Mouse (Mus musculus) limb, embryonic 12.5 days (tissue): ENCODE data around the gene Eef1a2. TPM values are rescaled to one million over a fixed set of nuclear protein-coding genes. Genes with fewer than 3 reads are reported as not detected.
"Not testable (repeated sequence)": the region's sequence is repeated elsewhere in the genome, so short reads cannot be mapped to it uniquely, and the experiment has no call there.

ENCODE experiments used
- ATAC-seq: fragments of 200-750 bp; cut with Nextera tagmentation; 2 replicates; pipeline ENCODE4 v1.8.0; 2017; ENCODE audit warnings: low read depth, moderate TSS enrichment; ENCODE audit not compliant: insufficient number of reproducible peaks, insufficient read depth, low FRiP score, low TSS enrichment
- H3K27ac ChIP-seq: fragments of 300-500 bp; sonication (generic); 2 replicates; pipeline ENCODE4 v1.5.1; 2016; ENCODE audit warnings: mild to moderate bottlenecking, moderate library complexity
- H3K27me3 ChIP-seq: fragments of 300-500 bp; sonication (generic); 2 replicates; pipeline ENCODE4 v1.6.1; 2016; ENCODE audit warnings: mild to moderate bottlenecking, moderate library complexity
- H3K36me3 ChIP-seq: fragments of 300-500 bp; sonication (generic); 2 replicates; pipeline ENCODE4 v1.6.1; 2016; ENCODE audit warnings: mild to moderate bottlenecking, moderate library complexity
- H3K4me1 ChIP-seq: fragments of 300-500 bp; sonication (generic); replicated peaks from 2 replicates; pipeline ENCODE4 v1.6.1; 2016
- H3K4me2 ChIP-seq: fragments of 300-500 bp; sonication (generic); 2 replicates; pipeline ENCODE4 v1.6.1; 2016; ENCODE audit warnings: mild to moderate bottlenecking, moderate library complexity
- H3K4me3 ChIP-seq: fragments of 300-500 bp; sonication (generic); replicated peaks from 2 replicates; pipeline ENCODE4 v1.5.1; 2016; ENCODE audit warnings: mild to moderate bottlenecking
- H3K9ac ChIP-seq: fragments of 300-500 bp; sonication (generic); replicated peaks from 2 replicates; pipeline ENCODE4 v1.6.1; 2016; ENCODE audit warnings: mild to moderate bottlenecking, moderate library complexity
- H3K9me3 ChIP-seq: fragments of 300-500 bp; sonication (generic); 2 replicates; pipeline ENCODE4 v1.6.1; 2016; ENCODE audit warnings: mild to moderate bottlenecking, moderate library complexity
- WGBS: fragments of 180-500 bp; shearing (Covaris S2); methylation state at CpG from one replicate; pipeline ENCODE4 v1.1.7; 2016; 5-methylcytosine and 5-hydroxymethylcytosine counted together
- polyA plus RNA-seq: library from polyadenylated mRNA; unstranded; fragments of >200 nt; fragmentation: Nextera tagmentation; extraction: Ambion mirVana; gene quantifications from 2 replicates; pipeline ENCODE4 v1.2.1, GENCODE M21; 2016

Gene Eef1a2
- 0.10 TPM in 1 of 2 replicates, not detected in the other for polyA plus RNA-seq

DNA sequence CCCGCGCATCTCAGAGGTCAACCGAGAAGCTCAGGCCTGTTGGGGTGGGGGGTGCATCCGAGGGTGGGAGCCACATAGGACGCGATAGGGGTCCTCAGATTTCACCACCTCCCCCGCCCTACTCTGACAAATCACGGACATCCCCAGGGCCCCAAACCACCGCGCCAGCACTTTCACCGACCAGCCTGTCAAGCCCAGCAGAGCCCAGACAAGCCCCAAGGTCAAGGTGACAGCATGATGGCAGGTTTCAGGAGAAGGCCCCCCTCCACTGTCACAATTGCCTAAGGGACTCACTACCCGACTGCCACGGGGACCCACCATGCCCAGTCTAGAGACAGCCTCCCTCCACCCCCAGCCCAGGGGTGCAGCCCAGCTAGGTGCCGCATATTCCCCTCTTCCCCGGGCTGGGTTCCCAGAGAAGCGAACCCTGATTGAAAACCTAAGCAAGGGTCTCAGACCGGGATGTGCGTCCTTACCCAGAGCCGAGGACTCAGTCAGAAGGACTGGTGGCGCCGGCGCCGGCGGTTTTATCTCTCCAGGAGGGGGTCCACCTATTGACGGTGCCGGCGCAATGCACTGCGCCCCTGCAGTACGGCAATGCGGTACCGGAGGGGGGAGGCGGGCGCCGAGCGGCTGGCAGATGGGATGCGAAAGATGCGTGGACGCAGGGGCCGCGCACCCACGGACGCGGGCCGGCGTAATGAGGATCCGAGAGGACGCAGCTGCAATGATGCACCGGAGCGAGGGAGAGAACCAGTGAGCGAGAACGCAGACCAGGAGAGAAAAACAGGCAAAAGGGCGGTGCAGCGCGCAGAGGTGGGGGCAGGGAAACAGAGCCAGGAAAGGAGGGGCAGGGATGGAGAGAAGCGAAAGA lies at the start of gene Eef1a2:
Gene Eef1a2 (minus strand): TSS at position 767 of the 874 bp plus-strand sequence.
- Histone ChIP-seq H3K36me3 (no peaks in the 10 kb centered on the region), H3K4me1 (peaks cover 10% of the 10 kb centered on the region; the same call in 1 of the 2 replicates), H3K27ac (no peak within 1 kb of the TSS), H3K9ac (no peak within 1 kb of the TSS; the same call in 1 of the 2 replicates), H3K9me3 (no peaks in the 10 kb centered on the region), H3K27me3 (peaks cover 84% of the 10 kb centered on the region), H3K4me2 (peak within 1 kb of the TSS; percentile 61), H3K4me3 (peak within 1 kb of the TSS; percentile 36)
- no peak for ATAC-seq
- 3% methylated on average over 55 of the region's 55 CpGs for WGBS

DNA sequence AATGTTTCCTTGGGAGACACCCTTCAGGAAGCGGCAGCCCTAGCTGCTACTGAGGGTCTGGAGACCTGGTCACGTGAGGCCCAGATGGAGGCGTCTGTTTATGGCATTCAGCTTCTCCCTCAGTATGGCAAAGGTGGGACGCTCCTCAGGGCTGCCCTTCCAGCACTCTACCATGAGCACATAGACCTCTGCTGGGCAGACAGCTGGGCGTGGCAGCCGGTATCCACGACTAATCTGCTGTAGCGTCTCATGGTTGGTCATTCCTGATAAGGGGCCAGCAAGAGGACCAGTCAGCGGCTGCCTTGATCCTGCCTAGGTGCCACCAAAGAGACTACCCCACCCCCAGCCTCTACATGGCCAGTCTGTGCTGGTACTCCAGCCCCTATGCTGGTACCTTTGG lies 49.3 kb upstream of the Eef1a2 start:
- Histone ChIP-seq H3K4me1 (no peaks in the 10 kb centered on the region), H3K27ac (no peak overlapping the region), H3K9me3 (no peaks in the 10 kb centered on the region), H3K9ac (no peak overlapping the region), H3K4me2 (no peak overlapping the region), H3K4me3 (no peak overlapping the region), H3K27me3 (peaks cover 8% of the 10 kb centered on the region), H3K36me3 (no peaks in the 10 kb centered on the region)
- 76% methylated on average over 9 of the region's 9 CpGs for WGBS
- ATAC-seq, result no peak

DNA sequence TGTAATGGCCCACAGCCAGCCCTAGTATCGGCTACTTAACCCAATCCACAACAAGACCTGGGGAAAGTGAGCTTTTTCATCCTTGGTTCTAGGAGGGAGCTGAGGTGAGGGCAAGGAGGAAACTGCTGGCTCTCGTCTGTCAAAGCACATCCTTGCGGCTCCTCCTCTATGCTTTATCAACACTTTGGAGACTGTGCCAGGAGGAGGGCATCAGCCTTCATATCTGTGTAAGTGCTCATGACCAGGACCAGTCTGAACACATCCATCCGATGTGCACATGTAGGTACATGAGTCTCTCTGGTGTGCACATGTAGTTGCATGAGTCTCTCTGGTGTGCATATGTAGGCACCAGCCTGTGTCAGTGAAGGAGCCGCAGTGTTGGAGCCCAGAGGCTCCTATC lies 48.9 kb upstream of the Eef1a2 start:
- H3K4me2 ChIP-seq, result no peak overlapping the region
- H3K4me1 ChIP-seq, result no peaks in the 10 kb centered on the region
- H3K9ac ChIP-seq, result no peak overlapping the region
- H3K36me3 ChIP-seq, result no peaks in the 10 kb centered on the region
- no peaks in the 10 kb centered on the region for H3K9me3 ChIP-seq
- ATAC-seq, result 0 out of 2 replicates have a peak, but pooled peaks have one; percentile 42
- 84% methylated on average over 5 of the region's 5 CpGs for WGBS
- H3K27me3 ChIP-seq, result 0 out of 2 replicates have a peak, but pooled peaks cover 5% of the 10 kb centered on the region
- H3K4me3 ChIP-seq, result no peak overlapping the region
- H3K27ac ChIP-seq, result no peak overlapping the region

DNA sequence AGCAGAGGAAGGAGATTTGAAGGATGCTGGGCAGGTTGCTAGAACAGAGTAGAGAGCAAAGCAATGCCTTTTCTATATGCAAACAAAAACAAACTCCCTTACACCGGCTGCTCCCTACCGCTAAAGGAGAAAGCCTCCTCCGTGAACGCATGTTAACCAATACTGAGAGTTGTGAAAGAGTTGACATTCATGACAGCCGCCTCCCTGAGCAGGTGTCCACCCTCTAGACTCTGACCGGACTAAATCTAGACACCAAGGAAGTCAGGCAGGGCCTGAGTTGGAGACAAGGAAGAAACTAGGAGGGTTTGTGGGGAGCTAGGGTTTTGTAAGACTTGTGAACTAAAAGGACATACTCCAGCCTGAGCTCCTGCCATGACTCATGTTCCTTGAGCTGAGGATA lies 46.1 kb upstream of the Eef1a2 start:
- Histone ChIP-seq H3K4me3 (no peak overlapping the region), H3K27ac (no peak overlapping the region), H3K4me1 (no peaks in the 10 kb centered on the region), H3K36me3 (no peaks in the 10 kb centered on the region), H3K27me3 (no peaks in the 10 kb centered on the region), H3K9ac (no peak overlapping the region), H3K4me2 (no peak overlapping the region), H3K9me3 (no peaks in the 10 kb centered on the region)
- WGBS, result 85% methylated on average over 6 of the region's 6 CpGs
- no peak for ATAC-seq

DNA sequence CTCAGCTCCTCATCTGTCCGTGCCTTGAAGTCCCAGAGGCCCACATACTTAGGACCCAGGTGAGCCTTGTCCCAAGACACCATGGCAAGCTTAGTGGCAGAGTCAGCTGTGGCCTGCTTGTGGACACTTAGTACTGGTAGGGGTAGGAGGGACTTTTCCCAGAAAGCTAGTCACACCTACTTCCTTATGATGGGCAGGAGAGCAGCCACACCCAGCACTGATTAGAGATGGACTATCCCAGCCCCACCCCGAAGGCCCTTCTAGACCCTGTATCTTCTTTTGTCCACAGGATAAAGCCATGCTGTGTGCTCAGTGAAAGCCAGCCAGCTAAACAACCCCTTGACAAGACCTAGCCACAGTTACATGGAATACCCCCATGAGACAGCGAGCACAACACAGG lies 45.6 kb upstream of the Eef1a2 start, which contains the start of gene Ptk6:
Gene Ptk6 (minus strand): TSS at position 368 of the 400 bp plus-strand sequence.
- no peak for ATAC-seq
- 87% methylated on average over 3 of the region's 3 CpGs for WGBS

DNA sequence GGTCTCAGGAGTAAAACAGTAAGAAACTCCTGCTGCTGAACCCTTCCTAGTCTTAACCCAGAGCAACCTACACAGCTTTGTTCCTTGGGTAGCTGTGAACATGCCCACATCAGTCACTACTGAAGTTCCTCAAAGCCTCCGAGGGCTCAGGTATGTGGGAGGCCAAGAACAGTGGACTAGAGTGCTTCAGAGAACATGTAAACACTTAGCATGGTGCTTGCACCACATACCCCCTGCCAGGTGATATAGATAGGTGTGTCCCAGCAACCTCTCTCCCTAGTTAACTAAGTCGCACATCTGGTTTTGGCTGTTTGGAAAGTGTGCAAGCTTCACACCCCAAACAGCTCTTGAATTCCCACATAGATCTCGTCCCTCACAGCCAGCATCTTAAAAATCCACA lies 44.8 kb upstream of the Eef1a2 start:
- H3K27me3 ChIP-seq, result no peaks in the 10 kb centered on the region
- H3K4me2 ChIP-seq, result no peak overlapping the region
- H3K36me3 ChIP-seq, result no peaks in the 10 kb centered on the region
- ATAC-seq, result no peak
- H3K9ac ChIP-seq, result no peak overlapping the region
- H3K27ac ChIP-seq, result no peak overlapping the region
- 68% methylated on average over 3 of the region's 3 CpGs for WGBS
- H3K9me3 ChIP-seq, result no peaks in the 10 kb centered on the region
- H3K4me1 ChIP-seq, result no peaks in the 10 kb centered on the region
- no peak overlapping the region for H3K4me3 ChIP-seq

More for the DNA sequence above, 45.6 kb upstream of the Eef1a2 start, which contains the start of gene Ptk6:
- no peak within 1 kb of the TSS for H3K4me3 ChIP-seq
- H3K27me3 ChIP-seq, result no peaks in the 10 kb centered on the region
- H3K9me3 ChIP-seq, result no peaks in the 10 kb centered on the region
- H3K27ac ChIP-seq, result no peak within 1 kb of the TSS
- no peaks in the 10 kb centered on the region for H3K4me1 ChIP-seq
- H3K9ac ChIP-seq, result no peak within 1 kb of the TSS
- H3K36me3 ChIP-seq, result no peaks in the 10 kb centered on the region
- no peak within 1 kb of the TSS for H3K4me2 ChIP-seq

DNA sequence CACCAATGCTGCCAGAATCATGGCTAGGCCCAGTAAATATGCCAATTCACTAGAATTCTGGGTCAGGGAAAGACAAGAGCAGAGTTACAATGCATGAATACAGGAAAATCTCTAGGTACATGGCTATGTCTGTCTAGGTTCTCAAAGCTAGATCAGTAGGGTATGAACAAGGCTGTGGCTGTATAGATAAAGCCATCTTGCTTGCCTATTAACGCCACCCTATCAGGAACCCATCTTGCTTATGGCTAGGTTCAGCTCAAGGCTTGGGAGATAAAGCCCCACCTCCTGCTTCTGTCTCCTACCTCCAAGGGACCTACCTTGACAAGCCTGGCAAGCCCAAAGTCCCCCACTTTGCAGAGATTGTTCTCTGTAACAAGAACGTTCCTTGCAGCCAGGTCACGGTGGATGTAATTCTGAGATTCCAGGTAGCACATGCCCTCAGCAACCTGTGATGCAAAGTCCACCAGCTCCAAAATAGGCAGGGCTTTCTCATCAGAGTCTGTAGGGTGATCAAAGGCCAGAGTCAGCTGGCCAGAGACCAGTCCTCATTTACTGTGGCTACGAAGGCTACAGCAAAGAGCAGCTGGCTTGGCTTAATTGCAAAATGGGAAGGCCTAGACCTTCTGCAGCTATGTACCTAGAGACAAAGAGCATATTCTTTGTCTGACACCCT lies 40.0 kb upstream of the Eef1a2 start:
- H3K9ac ChIP-seq, result no peak overlapping the region
- WGBS, result 87% methylated on average over 4 of the region's 4 CpGs
- H3K27ac ChIP-seq, result no peak overlapping the region
- H3K4me2 ChIP-seq, result no peak overlapping the region
- H3K9me3 ChIP-seq, result no peaks in the 10 kb centered on the region
- H3K4me3 ChIP-seq, result no peak overlapping the region
- H3K27me3 ChIP-seq, result no peaks in the 10 kb centered on the region
- no peaks in the 10 kb centered on the region for H3K36me3 ChIP-seq
- ATAC-seq, result no peak
- no peaks in the 10 kb centered on the region for H3K4me1 ChIP-seq

DNA sequence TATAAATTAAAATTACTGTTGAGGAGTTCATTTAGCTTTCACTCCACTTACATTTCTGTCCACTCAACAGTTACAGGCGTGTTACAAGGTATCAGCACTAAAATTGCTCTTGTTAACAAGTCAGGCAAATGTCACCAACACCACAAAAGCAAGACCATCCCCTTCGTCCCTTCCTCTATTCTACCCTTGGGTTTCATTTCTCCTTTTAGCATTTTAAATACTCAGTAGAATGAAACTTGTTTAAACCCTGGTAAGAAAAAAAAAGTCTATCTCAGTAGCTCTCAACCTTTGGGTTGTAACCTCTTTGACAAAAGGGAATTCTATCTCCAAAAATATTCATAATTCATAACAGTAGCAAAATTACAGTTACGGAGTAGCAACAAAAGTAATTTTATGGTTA lies 36.2 kb upstream of the Eef1a2 start:
- H3K4me1 ChIP-seq, result peaks cover 7% of the 10 kb centered on the region
- no peaks in the 10 kb centered on the region for H3K9me3 ChIP-seq
- no peak overlapping the region for H3K9ac ChIP-seq
- H3K27ac ChIP-seq, result no peak overlapping the region
- no peak for ATAC-seq
- peaks cover 13% of the 10 kb centered on the region for H3K36me3 ChIP-seq
- no peaks in the 10 kb centered on the region for H3K27me3 ChIP-seq
- no peak overlapping the region for H3K4me2 ChIP-seq
- 77% methylated on average over 3 of the region's 3 CpGs for WGBS
- no peak overlapping the region for H3K4me3 ChIP-seq

DNA sequence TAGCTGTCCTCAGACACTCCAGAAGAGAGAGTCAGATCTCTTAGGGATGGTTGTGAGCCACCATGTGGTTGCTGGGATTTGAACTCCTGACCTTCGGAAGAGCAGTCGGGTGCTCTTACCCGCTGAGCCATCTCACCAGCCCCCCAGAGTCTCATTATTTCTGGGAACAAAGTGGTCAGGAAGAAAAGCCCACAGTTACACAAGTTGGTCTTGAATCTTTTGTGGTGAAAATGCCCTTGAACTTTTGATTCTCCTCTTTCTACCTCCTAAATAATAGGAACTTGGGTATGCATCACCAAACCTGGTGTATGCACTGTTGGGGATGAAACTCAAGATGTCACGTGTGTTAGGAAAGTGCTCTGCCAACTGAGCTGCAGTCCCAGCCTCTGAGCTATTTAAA lies 35.1 kb upstream of the Eef1a2 start:
- Histone ChIP-seq H3K36me3 (peaks cover 13% of the 10 kb centered on the region), H3K4me3 (no peak overlapping the region), H3K4me2 (no peak overlapping the region), H3K9ac (no peak overlapping the region), H3K4me1 (peaks cover 7% of the 10 kb centered on the region), H3K9me3 (no peaks in the 10 kb centered on the region), H3K27ac (no peak overlapping the region), H3K27me3 (no peaks in the 10 kb centered on the region)
- WGBS, result 66% methylated on average over 4 of the region's 4 CpGs
- no peak for ATAC-seq

DNA sequence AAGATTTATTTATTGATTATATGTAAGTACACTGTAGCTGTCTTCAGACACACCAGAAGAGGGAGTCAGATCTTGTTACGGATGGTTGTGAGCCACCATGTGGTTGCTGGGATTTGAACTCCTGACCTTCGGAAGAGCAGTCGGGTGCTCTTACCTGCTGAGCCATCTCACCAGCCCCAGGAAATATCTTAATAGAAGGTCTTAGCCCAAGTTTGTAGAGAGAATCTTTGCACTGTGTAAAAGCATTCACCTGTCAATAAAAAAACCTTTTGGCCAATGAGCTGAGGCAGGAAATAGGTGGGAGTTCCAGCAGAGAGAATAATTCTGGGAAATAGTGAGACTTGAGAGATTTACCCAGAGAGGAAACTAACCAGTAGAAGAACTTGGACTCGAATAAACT lies 34.6 kb upstream of the Eef1a2 start:
- H3K27me3 ChIP-seq, H3K27ac ChIP-seq, H3K4me1 ChIP-seq, ATAC-seq, H3K9ac ChIP-seq, H3K4me3 ChIP-seq, H3K9me3 ChIP-seq, H3K4me2 ChIP-seq: not testable (repeated sequence)
- WGBS, result 71% methylated on average over 4 of the region's 4 CpGs
- peaks cover 13% of the 10 kb centered on the region for H3K36me3 ChIP-seq

DNA sequence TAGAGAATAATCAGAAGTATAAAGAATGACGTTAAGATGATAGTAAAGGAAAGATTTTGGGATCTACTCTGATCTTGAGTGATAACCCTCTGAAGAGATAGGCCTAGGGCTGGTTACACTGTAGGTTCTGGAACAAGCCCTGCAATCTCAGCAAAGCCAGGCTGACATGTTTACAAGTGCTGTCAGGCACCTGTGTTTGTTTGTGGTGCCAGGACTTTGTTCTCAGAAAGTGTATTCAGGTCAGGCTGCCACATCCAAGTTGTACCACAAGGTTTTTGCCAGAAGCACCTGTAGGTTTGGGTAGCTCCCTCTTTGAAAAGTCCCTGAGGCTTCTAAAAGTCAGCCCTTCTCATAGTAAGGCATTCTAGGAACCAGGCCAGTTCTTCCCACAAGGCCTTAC lies 32.5 kb upstream of the Eef1a2 start:
- peak overlapping the region; percentile 69; the same call in 1 of the 2 replicates for H3K27ac ChIP-seq
- H3K4me2 ChIP-seq, result no peak overlapping the region
- H3K4me3 ChIP-seq, result no peak overlapping the region
- peaks cover 13% of the 10 kb centered on the region for H3K36me3 ChIP-seq
- peaks cover 7% of the 10 kb centered on the region for H3K4me1 ChIP-seq
- H3K9ac ChIP-seq, result no peak overlapping the region
- ATAC-seq, result no peak
- no peaks in the 10 kb centered on the region for H3K27me3 ChIP-seq
- 94% methylated on average over 1 of the region's 1 CpGs for WGBS
- no peaks in the 10 kb centered on the region for H3K9me3 ChIP-seq
